Mouse (Mus musculus): ENCODE data around the gene Gm19668.
"Not testable (repeated sequence)": the region's sequence is repeated elsewhere in the genome, so short reads cannot be mapped to it uniquely, and the experiment has no call there.

- TF ChIP-seq CTCF (IDR thresholded peaks at IDR 0.05; ENCODE audit: control insufficient read depth, insufficient read depth, insufficient read length); MYOG (IDR thresholded peaks at IDR 0.05; ENCODE audit: control insufficient read depth, extremely low read depth, insufficient read length); USF1 (IDR thresholded peaks at IDR 0.05; ENCODE audit: low read depth); MAX (IDR thresholded peaks at IDR 0.05); MYOD1 (IDR thresholded peaks at IDR 0.05; ENCODE audit: control insufficient read depth, insufficient read length, low read depth): not testable (repeated sequence)
These were observed 26.8 kb downstream of the Gm19668 start for GRCm38 (mm10) chr10:77772142-77772541.

Measured in C2C12 (cell line).